Comparison of ENCODE assay signal across 15 mouse cellular contexts in the genomic region with DNA sequence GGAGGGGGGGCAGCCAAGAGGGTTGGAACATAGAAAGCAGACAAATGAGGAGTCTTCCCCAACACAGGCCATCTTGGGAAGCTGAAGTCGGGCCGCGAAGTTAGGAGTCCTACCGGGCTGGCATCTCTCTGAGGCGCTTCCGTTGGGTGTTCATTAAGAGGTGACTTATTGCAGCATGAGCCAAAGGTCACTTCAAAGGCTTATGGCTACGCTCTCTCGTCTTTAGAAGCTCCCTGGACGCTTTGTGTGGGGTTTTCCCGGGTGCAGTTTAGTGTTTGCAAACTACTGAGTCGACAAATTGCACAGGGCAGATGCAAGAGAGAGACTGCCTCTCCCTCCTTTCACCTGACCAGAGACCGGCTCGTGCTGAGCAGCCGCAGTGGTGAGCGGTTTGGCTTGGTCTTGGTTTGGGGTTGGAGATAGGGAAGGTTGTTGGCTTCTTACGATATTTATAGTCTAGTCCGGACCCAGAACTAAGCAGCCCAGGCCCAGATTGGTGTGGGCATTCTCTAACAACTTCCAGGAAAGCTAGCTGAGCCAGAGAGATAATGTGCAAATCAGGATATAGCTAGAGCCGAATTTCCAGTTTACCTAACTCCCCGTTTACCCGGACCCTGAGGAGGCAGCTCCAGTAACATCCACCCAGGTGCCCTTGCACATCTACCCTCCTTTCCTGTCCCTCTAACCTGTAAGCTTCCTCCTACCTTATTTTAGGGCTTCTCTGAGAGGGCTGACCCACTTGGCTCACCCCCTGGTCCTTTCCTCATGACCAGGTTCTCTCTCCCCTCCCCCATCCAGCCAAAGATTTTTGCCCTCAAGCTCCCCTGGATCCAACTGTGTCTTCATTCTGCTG. TPM values are rescaled to one million over a fixed set of nuclear protein-coding genes. Genes with fewer than 3 reads are reported as not detected.
DNase-seq lines count a peak whose midpoint lies in the region; ATAC-seq and TF ChIP-seq lines count a peak whose summit lies in the region.
"Had no signal": no experiment of that assay in that cellular context is flagged by ENCODE, and none has a peak within 500 bp of the region (broad histone marks: within the 10 kb centered on the region; RNA-seq: fewer than 3 reads in every experiment).

No protein-coding gene starts in this region.

- DNase-seq in CH12.LX (ENCODE audit: extremely low read depth): peak; percentile 28
- peak; percentile 4 for DNase-seq in brain, embryonic 14.5 days (ENCODE audit: low read depth)
- DNase-seq in limb, embryonic 10.5 days (ENCODE audit: low spot score): peak; percentile 65
- DNase-seq in adrenal gland, postnatal 36 days: no peak
- DNase-seq in T-cell, adult 2 months (ENCODE audit: low spot score): no peak
- DNase-seq: heart, postnatal 10 days; lung, adult 18-20 months; thymus, postnatal 4 days had no signal

- no peak for TF ChIP-seq CTCF in CH12.LX (conservative IDR thresholded peaks at IDR 0.05 in 1 of 2, IDR thresholded peaks at IDR 0.05 in 1 of 2; ENCODE audit: low read depth in 2 of 2, low read length in 2 of 2)
- no peak for TF ChIP-seq CTCF in brain, embryonic 14.5 days (IDR thresholded peaks at IDR 0.05; ENCODE audit: borderline replicate concordance, extremely low read depth, insufficient read depth, insufficient read length)

- TF ChIP-seq RAD21 in CH12.LX (IDR thresholded peaks at IDR 0.05; ENCODE audit: low read depth, low read length): no peak

- H3K27ac ChIP-seq in CH12.LX (ENCODE audit: insufficient read depth, low read depth): peak overlapping the region; percentile 82
- H3K27ac ChIP-seq in hindbrain, embryonic 15.5 days (replicated peaks): peak overlapping the region; percentile 91
- H3K27ac ChIP-seq in limb, embryonic 10.5 days: no peak overlapping the region; the same call in 1 of the 2 replicates
- H3K27ac ChIP-seq: midbrain, embryonic 12.5 days had no signal

- H3K36me3 ChIP-seq in CH12.LX (replicated peaks in 1 of 2; ENCODE audit: control insufficient read depth in 1 of 2, insufficient read depth in 1 of 2, low read length in 1 of 2): peaks cover 7 to 29% of the 10 kb centered on the region in 2 experiments
- H3K36me3 ChIP-seq in hindbrain, embryonic 15.5 days: no peaks in the 10 kb centered on the region
- no peaks in the 10 kb centered on the region for H3K36me3 ChIP-seq in limb, embryonic 10.5 days
- H3K36me3 ChIP-seq: midbrain, embryonic 12.5 days had no signal

- H3K27me3 ChIP-seq in CH12.LX (replicated peaks): no peaks in the 10 kb centered on the region
- H3K27me3 ChIP-seq in hindbrain, embryonic 15.5 days: peaks cover 34% of the 10 kb centered on the region
- peaks cover 99% of the 10 kb centered on the region for H3K27me3 ChIP-seq in limb, embryonic 10.5 days (ENCODE audit: low read depth, poor library complexity, severe bottlenecking)

- no peaks in the 10 kb centered on the region for H3K79me2 ChIP-seq in CH12.LX (replicated peaks; ENCODE audit: control insufficient read depth, extremely low read depth, insufficient read depth, poor library complexity, severe bottlenecking)

- in situ Hi-C loops in CH12.LX (cut with MboI; ENCODE audit: low pct_ligation_motif_present, low pct_unique_long_range_greater_than_20kb, low sequenced_read_pairs): no loop called here

- 2% methylated on average over 20 of the region's 20 CpGs for WGBS in hindbrain, embryonic 15.5 days
- WGBS in limb, embryonic 10.5 days: under 1% methylated on average over 20 of the region's 20 CpGs

- no peak for TF ChIP-seq EP300 in CH12.LX (IDR thresholded peaks at IDR 0.05; ENCODE audit: low read length)

- peaks cover 16% of the 10 kb centered on the region for H3K9me3 ChIP-seq in CH12.LX (replicated peaks; ENCODE audit: low read length)
- H3K9me3 ChIP-seq in hindbrain, embryonic 15.5 days: no peaks in the 10 kb centered on the region
- no peaks in the 10 kb centered on the region for H3K9me3 ChIP-seq in limb, embryonic 10.5 days (replicated peaks)
- H3K9me3 ChIP-seq: midbrain, embryonic 12.5 days had no signal

- ATAC-seq in hindbrain, embryonic 15.5 days (ENCODE audit: low FRiP score, low read depth): no peak
- no peak for ATAC-seq in frontal cortex, adult (ENCODE audit: low TSS enrichment)
- ATAC-seq: forebrain, embryonic 14.5 days had no signal

- peaks cover 14 to 33% of the 10 kb centered on the region in 2 experiments for H3K4me1 ChIP-seq in CH12.LX (ENCODE audit: control insufficient read depth in 1 of 2, insufficient read depth in 2 of 2)
- peaks cover 15% of the 10 kb centered on the region for H3K4me1 ChIP-seq in hindbrain, embryonic 15.5 days (replicated peaks)
- H3K4me1 ChIP-seq in limb, embryonic 10.5 days: peaks cover 81% of the 10 kb centered on the region

- peak overlapping the region in 1 of 3 experiments; percentile 42 for H3K4me3 ChIP-seq in CH12.LX (replicated peaks in 1 of 3; ENCODE audit: low read depth in 2 of 3, low read length in 2 of 3, poor library complexity in 1 of 3)
- H3K4me3 ChIP-seq in hindbrain, embryonic 15.5 days: peak overlapping the region; percentile 43
- H3K4me3 ChIP-seq in limb, embryonic 10.5 days: peak overlapping the region; percentile 2
- H3K4me3 ChIP-seq: midbrain, embryonic 12.5 days had no signal

- dilution Hi-C loops in CH12.LX (cut with MboI; ENCODE audit: extremely low pct_ligation_motif_present, extremely low pct_unique_long_range_greater_than_20kb, low sequenced_read_pairs): no loop called here

- no peak; the same call in 1 of the 2 replicates for TF ChIP-seq POLR2A in CH12.LX (IDR thresholded peaks at IDR 0.05; ENCODE audit: low read depth, low read length)
- TF ChIP-seq POLR2A in brain, embryonic 14.5 days (IDR thresholded peaks at IDR 0.05; ENCODE audit: borderline replicate concordance, extremely low read depth, insufficient read depth, insufficient read length, poor library complexity, severe bottlenecking): no peak

- peak overlapping the region; percentile 63 for H3K4me2 ChIP-seq in CH12.LX (ENCODE audit: insufficient read depth, low read depth, poor library complexity, severe bottlenecking)
- H3K4me2 ChIP-seq in hindbrain, embryonic 15.5 days: peak overlapping the region; percentile 57
- H3K4me2 ChIP-seq: midbrain, embryonic 12.5 days had no signal

- H3K9ac ChIP-seq in CH12.LX (ENCODE audit: insufficient read depth, low read depth): peak overlapping the region; percentile 36; the same call in 1 of the 2 replicates
- peak overlapping the region; percentile 53 for H3K9ac ChIP-seq in hindbrain, embryonic 15.5 days
- H3K9ac ChIP-seq: midbrain, embryonic 12.5 days had no signal

TF ChIP-seq in CH12.LX, 34 proteins besides CTCF, POLR2A, EP300 and RAD21 (continues in another document):
- TF ChIP-seq GABPA (IDR thresholded peaks at IDR 0.05; ENCODE audit: insufficient replicate concordance, low read depth, low read length) (no peak), ETS1 (conservative IDR thresholded peaks at IDR 0.05; ENCODE audit: low read depth, low read length) (peak; percentile 49; the same call in 1 of the 2 replicates), PAX5 (IDR thresholded peaks at IDR 0.05; ENCODE audit: low read length) (no peak), USF2 (conservative IDR thresholded peaks at IDR 0.05; ENCODE audit: low read depth, low read length) (no peak), NELFE (IDR thresholded peaks at IDR 0.05; ENCODE audit: low read depth, low read length) (no peak), TBP (conservative IDR thresholded peaks at IDR 0.05; ENCODE audit: low read depth, low read length) (0 out of 2 replicates have a peak, but pooled peaks have one; percentile 18), USF1 (IDR thresholded peaks at IDR 0.05; ENCODE audit: low read depth, low read length) (no peak)

RNA-seq across cellular contexts. Expression of gene Gm28230, which starts 12.3 kb away (rescaled TPM):
- total RNA-seq in CH12.LX (2012; rRNA removed): 0.80 and 0.89 TPM in 2 replicates
- total RNA-seq in CH12.LX (2014; rRNA removed): 0.84 and 1.1 TPM in 2 replicates
- 0.85 and 1.7 TPM in 2 replicates for polyA plus RNA-seq in CH12.LX (2012; ENCODE audit: insufficient read length, low read depth)
- 0.44 and 1.7 TPM in 2 replicates for polyA plus RNA-seq in brain, embryonic 14.5 days (2012; rRNA removed)
- polyA plus RNA-seq in hindbrain, embryonic 15.5 days (2015; fragmentation: Nextera tagmentation; extraction: Ambion mirVana): 0.87 and 1.6 TPM in 2 replicates
- 0.70 and 0.79 TPM in 2 replicates for polyA plus RNA-seq in limb, embryonic 10.5 days (2016; fragmentation: Nextera tagmentation; extraction: Ambion mirVana)
- total RNA-seq in adrenal gland, postnatal 36 days (2021): 1 to 10 TPM; 1.6 to 2.0 TPM
- total RNA-seq: common myeloid progenitor, adult 5-6 weeks; heart, postnatal 10 days; layer of hippocampus, adult 18-20 months; left cerebral cortex, postnatal 36 days had no signal
- polyA plus RNA-seq: forebrain, embryonic 14.5 days; midbrain, embryonic 12.5 days had no signal

RNA-seq across cellular contexts. Expression of gene Hoxd1, which starts 23.9 kb away (rescaled TPM):
- not detected in 2 replicates for total RNA-seq in CH12.LX (2012; rRNA removed)
- total RNA-seq in CH12.LX (2014; rRNA removed): not detected in 2 replicates
- polyA plus RNA-seq in CH12.LX (2012; ENCODE audit: insufficient read length, low read depth): not detected in 2 replicates
- polyA plus RNA-seq in brain, embryonic 14.5 days (2012; rRNA removed): 0.34 and 1.3 TPM in 2 replicates
- polyA plus RNA-seq in hindbrain, embryonic 15.5 days (2015; fragmentation: Nextera tagmentation; extraction: Ambion mirVana): 1.2 and 2.4 TPM in 2 replicates
- polyA plus RNA-seq in limb, embryonic 10.5 days (2016; fragmentation: Nextera tagmentation; extraction: Ambion mirVana): 0.68 and 1.2 TPM in 2 replicates
- not detected for total RNA-seq in adrenal gland, postnatal 36 days (2021)
- total RNA-seq: common myeloid progenitor, adult 5-6 weeks; heart, postnatal 10 days; left cerebral cortex, postnatal 36 days had no signal
- polyA plus RNA-seq: forebrain, embryonic 14.5 days had no signal

RNA-seq across cellular contexts. Expression of gene Hoxd4, which starts 27.1 kb away (rescaled TPM):
- 8.4 and 9.8 TPM in 2 replicates for total RNA-seq in CH12.LX (2012; rRNA removed)
- 6.0 and 7.2 TPM in 2 replicates for total RNA-seq in CH12.LX (2014; rRNA removed)
- 5.4 and 6.3 TPM in 2 replicates for polyA plus RNA-seq in CH12.LX (2012; ENCODE audit: insufficient read length, low read depth)
- 0.81 and 5.5 TPM in 2 replicates for polyA plus RNA-seq in brain, embryonic 14.5 days (2012; rRNA removed)
- 2.7 and 3.3 TPM in 2 replicates for polyA plus RNA-seq in hindbrain, embryonic 15.5 days (2015; fragmentation: Nextera tagmentation; extraction: Ambion mirVana)
- 1.2 and 2.3 TPM in 2 replicates for polyA plus RNA-seq in limb, embryonic 10.5 days (2016; fragmentation: Nextera tagmentation; extraction: Ambion mirVana)
- total RNA-seq in adrenal gland, postnatal 36 days (2021): 10 to 100 TPM; 13.6 to 15.5 TPM
- total RNA-seq: common myeloid progenitor, adult 5-6 weeks; layer of hippocampus, adult 18-20 months; left cerebral cortex, postnatal 36 days had no signal
- polyA plus RNA-seq: forebrain, embryonic 14.5 days; midbrain, embryonic 12.5 days had no signal

RNA-seq across cellular contexts. Expression of gene Hoxd3, which starts 27.1 kb away (rescaled TPM):
- 0.50 TPM in 1 of 2 replicates, not detected in the other for total RNA-seq in CH12.LX (2012; rRNA removed)
- 0.12 and 0.14 TPM in 2 replicates for total RNA-seq in CH12.LX (2014; rRNA removed)
- polyA plus RNA-seq in CH12.LX (2012; ENCODE audit: insufficient read length, low read depth): 1.0 and 1.1 TPM in 2 replicates
- polyA plus RNA-seq in brain, embryonic 14.5 days (2012; rRNA removed): 9.6 and 47.4 TPM in 2 replicates
- 49.4 and 51.8 TPM in 2 replicates for polyA plus RNA-seq in hindbrain, embryonic 15.5 days (2015; fragmentation: Nextera tagmentation; extraction: Ambion mirVana)
- 1.4 and 3.0 TPM in 2 replicates for polyA plus RNA-seq in limb, embryonic 10.5 days (2016; fragmentation: Nextera tagmentation; extraction: Ambion mirVana)
- under 1 TPM; 0.17 to 0.36 TPM for total RNA-seq in adrenal gland, postnatal 36 days (2021)
- total RNA-seq: common myeloid progenitor, adult 5-6 weeks; heart, postnatal 10 days; layer of hippocampus, adult 18-20 months; left cerebral cortex, postnatal 36 days had no signal
- polyA plus RNA-seq: forebrain, embryonic 14.5 days; midbrain, embryonic 12.5 days had no signal

RNA-seq across cellular contexts. Expression of gene Hoxd8, which starts 34.4 kb away (rescaled TPM):
- not detected in 2 replicates for total RNA-seq in CH12.LX (2012; rRNA removed)
- 0.20 and 0.76 TPM in 2 replicates for total RNA-seq in CH12.LX (2014; rRNA removed)
- polyA plus RNA-seq in CH12.LX (2012; ENCODE audit: insufficient read length, low read depth): 0.15 and 0.31 TPM in 2 replicates
- 0.73 and 1.6 TPM in 2 replicates for polyA plus RNA-seq in brain, embryonic 14.5 days (2012; rRNA removed)
- polyA plus RNA-seq in hindbrain, embryonic 15.5 days (2015; fragmentation: Nextera tagmentation; extraction: Ambion mirVana): 0.73 and 1.3 TPM in 2 replicates
- polyA plus RNA-seq in limb, embryonic 10.5 days (2016; fragmentation: Nextera tagmentation; extraction: Ambion mirVana): 11.6 and 17.4 TPM in 2 replicates
- total RNA-seq in adrenal gland, postnatal 36 days (2021): 10 to 100 TPM; 23.9 to 35.9 TPM
- total RNA-seq: common myeloid progenitor, adult 5-6 weeks; layer of hippocampus, adult 18-20 months; left cerebral cortex, postnatal 36 days had no signal

Comparison
In these comparisons a context has a peak if more than half of its experiments do, and no peak if none do; other contexts are left out.
1. DNase-seq: peak in CH12.LX (single experiment), brain, embryonic 14.5 days (single experiment) and limb, embryonic 10.5 days (single experiment); none in adrenal gland, postnatal 36 days (0 of 2) and T-cell, adult 2 months (single experiment).